Mouse (Mus musculus): ENCODE results near the gene Padi6. TPM values are rescaled to one million over a fixed set of nuclear protein-coding genes. Genes with fewer than 3 reads are reported as not detected.

Padi6 gene
- polyA plus RNA-seq, 1 experiment from 2014 or later: not detected

DNA sequence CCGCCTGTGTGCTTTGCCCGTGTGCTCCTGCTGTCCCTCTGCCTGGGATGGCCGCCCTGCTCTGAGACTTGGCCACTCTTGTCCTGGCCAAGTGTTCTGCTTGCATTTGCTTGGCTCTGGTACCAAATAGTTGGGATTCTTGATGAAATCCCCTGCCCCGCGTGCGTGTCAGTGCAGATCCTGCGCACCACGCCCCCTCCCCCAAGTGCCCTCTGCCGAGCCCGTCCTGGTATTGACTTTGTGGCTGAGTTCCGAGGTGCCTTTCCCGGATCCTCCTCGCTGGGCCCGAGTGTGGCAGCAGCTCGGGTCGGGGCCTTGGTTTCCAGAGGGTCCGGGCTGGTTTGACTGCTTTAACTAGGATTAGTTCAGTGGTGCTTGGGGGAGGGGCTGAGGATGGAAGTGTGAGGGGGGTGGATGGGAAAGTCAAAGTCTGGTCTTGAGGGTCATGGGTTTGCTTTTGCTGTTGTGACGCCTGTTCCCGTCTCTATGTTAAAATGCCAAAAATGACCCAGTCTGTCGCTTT lies 20.4 kb downstream of the Padi6 start:
- Histone ChIP-seq H3K9ac (ENCODE audit: low read depth, low read length) (no peak overlapping the region), H3K9me3 (ENCODE audit: control insufficient read depth, low read length) (no peaks in the 10 kb centered on the region), H3K4me1 (replicated peaks; ENCODE audit: control insufficient read depth, insufficient read depth, low read length) (no peaks in the 10 kb centered on the region), H3K4me3 (ENCODE audit: low read depth, low read length) (no peak overlapping the region), H3K36me3 (ENCODE audit: control insufficient read depth, insufficient read depth, low read length) (peaks cover 23% of the 10 kb centered on the region), H3K27ac (ENCODE audit: low read depth, low read length) (no peak overlapping the region), H3K4me2 (replicated peaks; ENCODE audit: low read depth, low read length) (no peak overlapping the region), H3K27me3 (ENCODE audit: control insufficient read depth, insufficient read depth, low read length) (no peaks in the 10 kb centered on the region)
- 90% methylated on average over 20 of the region's 20 CpGs for WGBS
- no peak for ATAC-seq (ENCODE audit: low FRiP score)
- DNase-seq (ENCODE audit: low spot score): no peak

DNA sequence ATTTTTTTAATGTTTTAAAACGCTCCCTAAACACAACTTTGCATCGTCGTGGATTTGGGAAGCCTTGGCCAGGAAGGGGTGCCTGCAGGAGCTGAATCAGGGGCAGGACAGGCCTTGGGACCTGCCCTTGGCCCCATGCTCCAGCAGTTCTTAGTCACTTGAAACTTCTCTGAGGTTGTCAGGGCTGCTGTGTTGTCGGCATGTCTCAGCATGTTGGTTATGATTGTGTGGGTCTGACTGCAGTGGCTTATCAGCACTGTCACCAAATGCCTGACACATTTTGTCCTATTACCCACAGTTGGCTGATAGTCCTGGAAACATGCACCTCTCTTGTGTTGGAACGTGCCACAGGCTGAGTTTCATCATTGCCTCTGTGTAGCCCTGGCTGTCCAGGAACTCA lies 22.4 kb downstream of the Padi6 start:
- H3K36me3 ChIP-seq (ENCODE audit: control insufficient read depth, insufficient read depth, low read length): peaks cover 40% of the 10 kb centered on the region
- 92% methylated on average over 5 of the region's 5 CpGs for WGBS
- H3K27me3 ChIP-seq (ENCODE audit: control insufficient read depth, insufficient read depth, low read length): no peaks in the 10 kb centered on the region

DNA sequence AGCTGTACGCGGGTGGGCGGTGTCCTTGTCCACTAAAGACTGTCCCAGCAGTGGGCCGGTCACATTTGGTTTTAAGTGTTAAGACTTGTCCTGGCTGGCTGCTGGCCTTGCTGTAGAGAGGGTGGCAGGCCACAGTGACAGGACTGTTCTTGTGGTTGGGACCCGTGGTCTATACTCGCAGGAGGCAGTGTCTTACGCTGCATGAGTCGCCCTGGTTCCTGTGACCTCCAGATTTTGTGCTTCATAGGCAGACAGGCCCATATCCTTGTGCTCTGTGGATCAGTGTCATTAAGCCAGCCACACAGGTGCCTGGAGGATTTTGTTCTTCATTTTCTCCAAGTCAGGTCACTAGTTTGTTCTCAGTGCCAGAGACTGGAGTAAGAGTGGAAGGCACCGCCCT lies 24.0 kb downstream of the Padi6 start:
- no peaks in the 10 kb centered on the region for H3K27me3 ChIP-seq (ENCODE audit: control insufficient read depth, insufficient read depth, low read length)
- H3K9me3 ChIP-seq (ENCODE audit: control insufficient read depth, low read length): no peaks in the 10 kb centered on the region
- H3K4me3 ChIP-seq (ENCODE audit: low read depth, low read length): no peak overlapping the region
- no peak for ATAC-seq (ENCODE audit: low FRiP score)
- 0 out of 2 replicates have a peak, but pooled peaks cover 3% of the 10 kb centered on the region for H3K4me1 ChIP-seq (replicated peaks; ENCODE audit: control insufficient read depth, insufficient read depth, low read length)
- no peak overlapping the region for H3K4me2 ChIP-seq (replicated peaks; ENCODE audit: low read depth, low read length)
- H3K9ac ChIP-seq (ENCODE audit: low read depth, low read length): no peak overlapping the region
- WGBS: 96% methylated on average over 9 of the region's 9 CpGs
- H3K27ac ChIP-seq (ENCODE audit: low read depth, low read length): no peak overlapping the region
- DNase-seq (ENCODE audit: low spot score): no peak
- peaks cover 48% of the 10 kb centered on the region for H3K36me3 ChIP-seq (ENCODE audit: control insufficient read depth, insufficient read depth, low read length)

More for the DNA sequence above, 22.4 kb downstream of the Padi6 start:
- no peak for ATAC-seq (ENCODE audit: low FRiP score)
- no peak overlapping the region for H3K27ac ChIP-seq (ENCODE audit: low read depth, low read length)
- H3K9ac ChIP-seq (ENCODE audit: low read depth, low read length): no peak overlapping the region
- H3K9me3 ChIP-seq (ENCODE audit: control insufficient read depth, low read length): no peaks in the 10 kb centered on the region
- H3K4me2 ChIP-seq (replicated peaks; ENCODE audit: low read depth, low read length): no peak overlapping the region
- no peak overlapping the region for H3K4me3 ChIP-seq (ENCODE audit: low read depth, low read length)
- H3K4me1 ChIP-seq (replicated peaks; ENCODE audit: control insufficient read depth, insufficient read depth, low read length): no peaks in the 10 kb centered on the region
- no peak for DNase-seq (ENCODE audit: low spot score)

DNA sequence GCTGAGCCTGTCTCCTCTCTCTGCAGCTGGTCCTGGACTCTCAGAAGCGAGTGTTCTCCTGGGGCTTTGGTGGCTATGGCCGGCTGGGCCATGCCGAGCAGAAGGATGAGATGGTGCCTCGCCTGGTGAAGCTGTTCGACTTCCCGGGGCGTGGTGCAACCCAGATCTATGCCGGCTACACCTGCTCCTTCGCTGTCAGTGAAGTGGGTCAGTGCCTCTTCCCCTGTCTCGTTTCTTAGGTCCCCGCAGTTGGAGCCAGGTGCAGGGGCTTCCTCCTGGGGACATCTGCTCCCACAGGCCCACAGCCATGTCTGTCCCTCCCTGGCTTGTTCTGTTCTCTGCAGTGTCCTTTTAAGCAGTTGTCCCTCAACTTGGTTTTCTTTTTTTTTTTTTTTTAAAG lies 25.4 kb downstream of the Padi6 start:
- H3K4me1 ChIP-seq (replicated peaks; ENCODE audit: control insufficient read depth, insufficient read depth, low read length): 0 out of 2 replicates have a peak, but pooled peaks cover 3% of the 10 kb centered on the region
- H3K36me3 ChIP-seq (ENCODE audit: control insufficient read depth, insufficient read depth, low read length): peaks cover 52% of the 10 kb centered on the region
- WGBS: 93% methylated on average over 11 of the region's 11 CpGs
- no peaks in the 10 kb centered on the region for H3K9me3 ChIP-seq (ENCODE audit: control insufficient read depth, low read length)
- ATAC-seq (ENCODE audit: low FRiP score) (no peak), DNase-seq (ENCODE audit: low spot score) (no peak)
- H3K9ac ChIP-seq (ENCODE audit: low read depth, low read length): no peak overlapping the region
- H3K27me3 ChIP-seq (ENCODE audit: control insufficient read depth, insufficient read depth, low read length): no peaks in the 10 kb centered on the region
- no peak overlapping the region for H3K4me2 ChIP-seq (replicated peaks; ENCODE audit: low read depth, low read length)
- no peak overlapping the region for H3K27ac ChIP-seq (ENCODE audit: low read depth, low read length)
- no peak overlapping the region for H3K4me3 ChIP-seq (ENCODE audit: low read depth, low read length)

DNA sequence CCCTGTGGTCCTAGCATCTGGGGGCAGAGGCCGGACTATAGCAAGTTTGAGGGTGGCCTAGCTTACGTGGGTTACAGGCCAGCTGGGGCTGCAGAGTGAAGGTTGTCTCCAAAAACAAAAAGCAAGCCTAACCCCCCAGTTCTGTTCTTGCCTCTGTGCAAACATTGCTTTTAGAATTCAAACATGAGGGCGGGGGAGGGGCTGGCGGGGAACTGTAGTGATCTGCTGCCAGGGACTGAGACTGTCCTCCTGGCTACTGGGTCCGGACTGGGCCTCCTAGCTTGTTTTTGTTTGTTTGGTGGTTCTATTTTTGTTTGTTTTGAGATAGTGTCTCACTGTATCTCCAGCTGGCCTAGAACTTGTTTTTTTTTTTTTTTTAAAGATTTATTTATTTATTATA lies 27.9 kb downstream of the Padi6 start:
- Histone ChIP-seq H3K4me1 (replicated peaks; ENCODE audit: control insufficient read depth, insufficient read depth, low read length) (0 out of 2 replicates have a peak, but pooled peaks cover 6% of the 10 kb centered on the region), H3K9me3 (ENCODE audit: control insufficient read depth, low read length) (no peaks in the 10 kb centered on the region), H3K27me3 (ENCODE audit: control insufficient read depth, insufficient read depth, low read length) (no peaks in the 10 kb centered on the region), H3K4me2 (replicated peaks; ENCODE audit: low read depth, low read length) (no peak overlapping the region), H3K27ac (ENCODE audit: low read depth, low read length) (no peak overlapping the region), H3K4me3 (ENCODE audit: low read depth, low read length) (no peak overlapping the region), H3K36me3 (ENCODE audit: control insufficient read depth, insufficient read depth, low read length) (peaks cover 52% of the 10 kb centered on the region), H3K9ac (ENCODE audit: low read depth, low read length) (no peak overlapping the region)
- DNase-seq (ENCODE audit: low spot score) (no peak), ATAC-seq (ENCODE audit: low FRiP score) (no peak)
- WGBS: 91% methylated on average over 5 of the region's 5 CpGs

DNA sequence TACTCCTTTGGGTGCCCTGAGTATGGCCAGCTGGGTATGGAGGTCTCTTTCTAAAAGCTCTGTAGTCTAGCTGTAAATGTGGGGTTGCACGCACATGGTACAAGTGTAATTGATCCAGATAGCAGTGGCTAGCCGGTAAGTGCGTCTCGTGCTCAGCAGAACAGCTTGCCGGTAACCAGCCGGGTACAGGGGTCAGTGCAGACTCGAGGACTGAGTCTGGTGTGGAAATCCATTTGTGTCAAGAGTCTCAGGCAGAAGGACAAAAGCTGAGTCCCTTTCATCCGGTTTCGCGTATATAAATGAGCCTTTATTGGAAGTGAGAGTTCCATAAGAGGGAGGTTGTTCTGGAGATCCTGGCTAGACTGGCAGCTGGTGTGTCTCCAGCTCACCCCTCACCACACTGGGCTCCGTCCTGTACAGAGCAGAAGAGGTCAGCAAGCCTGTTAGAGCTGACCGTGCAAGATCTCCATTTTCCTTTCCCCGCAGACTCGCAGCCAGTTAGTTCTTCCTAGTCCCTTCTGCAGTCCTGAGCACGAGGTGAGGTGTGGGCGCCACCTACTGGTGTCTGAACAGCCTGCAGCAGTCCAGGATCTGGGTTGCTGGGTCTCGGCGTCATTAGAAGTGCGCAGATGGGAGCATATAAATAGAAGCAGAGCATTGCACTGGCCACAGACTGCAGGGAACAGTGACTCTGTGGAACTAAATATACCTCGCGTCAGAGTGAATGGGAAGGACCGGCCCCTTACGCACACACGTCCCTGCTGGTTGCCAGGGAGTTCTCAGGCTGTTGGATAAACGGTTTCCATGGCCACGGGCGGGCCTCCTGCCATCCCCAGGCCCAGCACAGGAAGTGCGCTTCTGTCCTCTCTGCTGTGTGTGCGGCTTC lies 28.7 kb downstream of the Padi6 start:
- Histone ChIP-seq H3K4me3 (ENCODE audit: low read depth, low read length) (no peak overlapping the region), H3K4me2 (replicated peaks; ENCODE audit: low read depth, low read length) (no peak overlapping the region), H3K27ac (ENCODE audit: low read depth, low read length) (peak overlapping the region; percentile 70), H3K9ac (ENCODE audit: low read depth, low read length) (no peak overlapping the region), H3K36me3 (ENCODE audit: control insufficient read depth, insufficient read depth, low read length) (peaks cover 53% of the 10 kb centered on the region), H3K4me1 (replicated peaks; ENCODE audit: control insufficient read depth, insufficient read depth, low read length) (0 out of 2 replicates have a peak, but pooled peaks cover 6% of the 10 kb centered on the region), H3K27me3 (ENCODE audit: control insufficient read depth, insufficient read depth, low read length) (no peaks in the 10 kb centered on the region), H3K9me3 (ENCODE audit: control insufficient read depth, low read length) (no peaks in the 10 kb centered on the region)
- 47% methylated on average over 29 of the region's 29 CpGs for WGBS
- DNase-seq (ENCODE audit: low spot score) (peak; percentile 93), ATAC-seq (ENCODE audit: low FRiP score) (peak; percentile 86)

DNA sequence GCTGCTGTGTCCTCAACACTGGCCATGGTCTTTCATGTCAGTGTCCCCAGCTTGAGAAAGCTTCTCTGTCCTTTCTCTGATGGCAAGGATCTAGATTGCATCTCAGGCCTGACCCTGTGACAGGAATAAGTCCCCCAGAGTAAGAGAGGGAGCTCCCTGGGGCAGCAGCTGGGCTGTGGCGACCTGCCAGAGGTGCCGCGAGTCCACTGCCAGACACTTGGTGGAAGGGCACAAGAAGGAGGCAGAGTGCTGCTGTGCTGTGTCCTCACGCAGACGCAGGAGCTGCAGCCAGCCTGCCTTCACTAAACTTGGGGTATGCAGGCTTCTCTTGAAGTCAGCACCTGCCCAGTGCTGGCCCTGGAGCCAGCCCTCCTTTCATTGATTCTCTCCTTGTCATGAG lies 31.1 kb downstream of the Padi6 start:
- ATAC-seq (ENCODE audit: low FRiP score) (no peak), DNase-seq (ENCODE audit: low spot score) (no peak)
- Histone ChIP-seq H3K27me3 (ENCODE audit: control insufficient read depth, insufficient read depth, low read length) (no peaks in the 10 kb centered on the region), H3K4me3 (ENCODE audit: low read depth, low read length) (no peak overlapping the region), H3K4me2 (replicated peaks; ENCODE audit: low read depth, low read length) (no peak overlapping the region), H3K27ac (ENCODE audit: low read depth, low read length) (0 out of 2 replicates have a peak overlapping the region, but pooled peaks have one; percentile 1), H3K4me1 (replicated peaks; ENCODE audit: control insufficient read depth, insufficient read depth, low read length) (0 out of 2 replicates have a peak, but pooled peaks cover 6% of the 10 kb centered on the region), H3K36me3 (ENCODE audit: control insufficient read depth, insufficient read depth, low read length) (peaks cover 38% of the 10 kb centered on the region), H3K9ac (ENCODE audit: low read depth, low read length) (no peak overlapping the region), H3K9me3 (ENCODE audit: control insufficient read depth, low read length) (no peaks in the 10 kb centered on the region)
- 91% methylated on average over 5 of the region's 5 CpGs for WGBS

DNA sequence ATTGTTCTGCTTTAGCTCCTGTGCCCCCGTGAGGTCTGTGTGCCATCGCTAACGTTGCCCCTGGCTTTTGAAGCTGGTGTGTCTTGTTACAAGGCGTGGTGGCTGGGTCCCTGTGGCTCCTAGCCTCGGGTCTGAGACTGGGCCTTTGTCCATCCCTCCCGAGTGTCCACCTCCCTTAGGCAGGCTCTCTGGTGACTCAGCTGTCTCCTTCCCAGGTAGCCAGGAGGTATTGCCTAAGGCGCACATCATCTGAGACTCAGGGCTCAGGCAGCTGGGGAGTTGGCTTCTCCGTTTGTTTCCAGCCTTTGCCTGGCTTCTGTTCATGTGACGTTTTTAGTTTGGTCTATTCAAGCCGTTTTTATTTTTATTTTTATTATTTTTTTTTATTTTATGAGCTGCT lies 31.7 kb downstream of the Padi6 start:
- no peak overlapping the region for H3K4me2 ChIP-seq (replicated peaks; ENCODE audit: low read depth, low read length)
- peaks cover 33% of the 10 kb centered on the region for H3K36me3 ChIP-seq (ENCODE audit: control insufficient read depth, insufficient read depth, low read length)
- no peaks in the 10 kb centered on the region for H3K27me3 ChIP-seq (ENCODE audit: control insufficient read depth, insufficient read depth, low read length)
- ATAC-seq (ENCODE audit: low FRiP score) (no peak), DNase-seq (ENCODE audit: low spot score) (no peak)
- H3K9ac ChIP-seq (ENCODE audit: low read depth, low read length): no peak overlapping the region
- no peak overlapping the region for H3K4me3 ChIP-seq (ENCODE audit: low read depth, low read length)
- 83% methylated on average over 10 of the region's 10 CpGs for WGBS
- H3K9me3 ChIP-seq (ENCODE audit: control insufficient read depth, low read length): no peaks in the 10 kb centered on the region
- H3K4me1 ChIP-seq (replicated peaks; ENCODE audit: control insufficient read depth, insufficient read depth, low read length): 0 out of 2 replicates have a peak, but pooled peaks cover 6% of the 10 kb centered on the region
- no peak overlapping the region for H3K27ac ChIP-seq (ENCODE audit: low read depth, low read length)

Measured in hindbrain, embryonic 11.5 days (tissue).